Mouse (Mus musculus): ENCODE results near the gene Cela2a. TPM values are rescaled to one million over a fixed set of nuclear protein-coding genes. Genes with fewer than 3 reads are reported as not detected.

Gene Cela2a
- polyA plus RNA-seq, 1 experiment from 2014 or later, result not detected

DNA sequence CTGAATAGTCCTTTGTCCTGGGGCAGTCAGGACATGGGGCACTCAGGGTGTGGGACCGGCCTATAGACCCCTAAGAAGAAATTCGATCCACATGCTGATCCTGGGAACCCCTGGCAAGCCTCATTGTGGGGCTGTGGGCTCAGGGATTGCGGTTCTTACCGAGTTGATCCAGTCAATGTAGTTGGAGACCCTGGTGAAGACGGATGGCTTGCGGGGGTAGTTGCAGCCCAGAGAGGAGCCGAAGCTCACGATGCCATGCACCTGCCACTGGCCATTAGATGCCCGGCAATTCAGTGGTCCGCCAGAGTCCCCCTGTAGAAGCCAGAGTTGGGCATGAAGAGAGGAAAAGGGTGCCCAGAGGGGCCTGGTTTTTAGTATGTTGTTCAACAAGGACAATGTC is 8.3 kb downstream of the Cela2a start:
- Histone ChIP-seq H3K27ac (no peak overlapping the region), H3K4me1 (no peaks in the 10 kb centered on the region), H3K36me3 (peaks cover 22% of the 10 kb centered on the region; the same call in 1 of the 2 replicates), H3K4me2 (replicated peaks) (no peak overlapping the region), H3K9me3 (no peaks in the 10 kb centered on the region), H3K9ac (no peak overlapping the region), H3K27me3 (no peaks in the 10 kb centered on the region), H3K4me3 (no peak overlapping the region)
- no peak for ATAC-seq (ENCODE audit: insufficient number of reproducible peaks, insufficient read depth, low FRiP score, low TSS enrichment)
- 62% methylated on average over 10 of the region's 10 CpGs for WGBS

DNA sequence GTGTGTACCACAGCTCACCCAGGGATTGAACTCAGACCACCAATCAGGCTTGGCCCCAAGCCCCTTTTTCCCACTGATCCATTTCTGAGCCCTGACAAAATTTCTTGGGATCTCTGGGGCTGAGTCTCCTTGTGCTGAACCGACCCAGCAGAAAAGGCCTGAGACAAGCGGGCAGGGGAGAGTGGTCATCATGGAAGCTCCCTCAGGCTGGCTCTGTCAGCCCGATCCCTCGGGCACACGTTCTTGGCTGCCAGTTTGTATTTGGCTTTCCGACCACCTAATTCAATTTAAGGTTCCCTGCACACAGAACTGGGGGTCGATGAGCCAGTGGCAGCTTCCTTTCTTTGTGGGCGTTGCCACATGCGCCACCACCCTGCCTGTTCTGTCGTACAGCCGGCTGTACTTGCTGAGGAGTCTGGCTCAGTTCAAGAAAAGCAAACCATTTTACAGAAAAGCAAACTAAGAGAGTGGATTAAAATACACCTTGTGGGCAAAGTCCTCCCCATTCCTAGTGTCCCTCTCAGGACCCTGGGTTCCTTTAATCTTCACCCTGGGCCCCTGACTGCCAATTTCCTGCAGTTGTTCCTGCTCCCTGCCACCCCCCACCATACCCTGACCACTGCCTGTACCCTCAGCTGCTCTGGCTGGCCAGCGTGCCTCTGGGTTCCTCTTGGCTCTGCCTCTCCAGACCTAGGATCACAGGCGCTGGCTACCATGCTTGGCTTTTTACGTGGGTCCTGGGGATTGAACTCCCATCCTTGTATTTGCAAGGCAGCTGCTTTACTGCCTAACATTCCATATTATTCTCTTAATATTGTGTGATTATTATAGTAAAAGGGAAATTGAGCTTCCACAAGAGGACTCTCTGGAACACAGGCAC is 8.9 kb downstream of the Cela2a start:
- Histone ChIP-seq H3K27me3 (no peaks in the 10 kb centered on the region), H3K36me3 (peaks cover 26% of the 10 kb centered on the region), H3K4me2 (replicated peaks) (no peak overlapping the region), H3K9me3 (no peaks in the 10 kb centered on the region), H3K27ac (no peak overlapping the region), H3K4me3 (no peak overlapping the region), H3K4me1 (no peaks in the 10 kb centered on the region), H3K9ac (no peak overlapping the region)
- ATAC-seq (ENCODE audit: insufficient number of reproducible peaks, insufficient read depth, low FRiP score, low TSS enrichment), result no peak
- WGBS, result 55% methylated on average over 14 of the region's 14 CpGs

DNA sequence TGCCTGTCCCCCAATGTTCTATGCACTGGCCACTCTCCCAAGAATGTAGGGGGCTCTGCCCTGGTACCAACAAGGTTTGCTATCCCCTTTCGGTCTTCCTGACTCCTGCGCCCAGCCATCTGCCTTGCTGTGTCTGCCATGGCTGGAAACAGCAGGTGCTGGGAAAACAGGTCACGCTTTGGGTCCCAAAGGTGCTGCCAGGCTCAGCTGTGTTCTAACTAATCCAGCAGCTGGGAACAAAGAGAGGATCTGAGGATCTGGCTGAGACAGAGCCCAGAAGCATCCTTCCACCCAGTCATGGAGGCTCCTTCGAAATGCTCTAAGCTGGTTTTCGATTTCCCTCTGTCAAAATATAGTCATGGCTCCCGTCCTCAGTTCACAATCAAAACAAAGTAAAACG is 9.7 kb downstream of the Cela2a start:
- H3K27me3 ChIP-seq, result no peaks in the 10 kb centered on the region
- H3K4me2 ChIP-seq (replicated peaks), result no peak overlapping the region
- no peaks in the 10 kb centered on the region for H3K4me1 ChIP-seq
- no peak overlapping the region for H3K9ac ChIP-seq
- WGBS, result 88% methylated on average over 7 of the region's 7 CpGs
- ATAC-seq (ENCODE audit: insufficient number of reproducible peaks, insufficient read depth, low FRiP score, low TSS enrichment), result no peak
- peaks cover 34% of the 10 kb centered on the region for H3K36me3 ChIP-seq
- H3K4me3 ChIP-seq, result no peak overlapping the region
- H3K27ac ChIP-seq, result no peak overlapping the region
- no peaks in the 10 kb centered on the region for H3K9me3 ChIP-seq

DNA sequence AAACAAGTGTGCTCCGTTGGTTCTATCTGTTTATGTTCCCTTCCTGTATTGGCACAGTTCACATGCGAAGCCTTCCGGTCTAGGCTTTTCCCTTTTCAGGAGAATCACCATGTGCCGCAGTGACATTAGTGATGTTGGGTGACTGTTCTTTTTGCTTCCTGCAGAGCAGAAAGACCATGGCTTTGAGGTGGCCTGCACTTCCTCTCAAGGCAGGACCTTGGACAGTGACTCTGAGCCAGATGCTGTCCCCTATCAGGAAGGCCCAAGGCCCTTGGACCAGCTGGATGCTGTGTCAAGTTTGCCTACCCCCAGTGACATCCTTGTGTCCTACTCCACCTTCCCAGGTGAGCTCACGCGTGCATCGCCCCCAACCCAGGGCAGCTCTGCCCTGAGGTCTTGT is 14.6 kb downstream of the Cela2a start:
- Histone ChIP-seq H3K36me3 (peaks cover 70% of the 10 kb centered on the region), H3K27me3 (no peaks in the 10 kb centered on the region), H3K27ac (no peak overlapping the region), H3K4me1 (no peaks in the 10 kb centered on the region), H3K9me3 (no peaks in the 10 kb centered on the region), H3K9ac (no peak overlapping the region), H3K4me3 (no peak overlapping the region), H3K4me2 (replicated peaks) (no peak overlapping the region)
- WGBS, result 97% methylated on average over 7 of the region's 7 CpGs
- ATAC-seq (ENCODE audit: insufficient number of reproducible peaks, insufficient read depth, low FRiP score, low TSS enrichment), result no peak

DNA sequence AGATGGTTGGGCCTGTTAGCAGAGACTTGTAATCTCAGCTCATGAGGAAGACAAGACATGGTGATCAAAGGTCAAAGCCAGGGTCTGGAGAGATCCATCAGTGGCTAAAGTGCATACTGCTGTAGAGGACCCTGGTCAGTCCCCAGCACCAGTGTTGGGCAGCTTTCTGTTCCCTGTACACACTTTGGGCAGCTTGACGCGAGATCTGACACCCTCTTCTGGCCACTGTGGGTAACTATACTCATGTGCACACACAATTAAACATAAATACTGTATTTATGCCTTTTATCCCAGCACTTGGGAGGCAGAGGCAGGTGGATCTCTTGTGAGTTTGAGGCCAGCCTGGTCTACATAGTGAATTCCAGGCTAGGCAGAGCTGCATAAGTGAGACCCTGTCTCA is 15.0 kb downstream of the Cela2a start:
- no peak overlapping the region for H3K27ac ChIP-seq
- no peaks in the 10 kb centered on the region for H3K27me3 ChIP-seq
- no peak overlapping the region for H3K4me2 ChIP-seq (replicated peaks)
- H3K9me3 ChIP-seq, result no peaks in the 10 kb centered on the region
- 95% methylated on average over 2 of the region's 2 CpGs for WGBS
- H3K4me1 ChIP-seq, result no peaks in the 10 kb centered on the region
- H3K4me3 ChIP-seq, result no peak overlapping the region
- H3K36me3 ChIP-seq, result peaks cover 74% of the 10 kb centered on the region
- no peak overlapping the region for H3K9ac ChIP-seq
- no peak for ATAC-seq (ENCODE audit: insufficient number of reproducible peaks, insufficient read depth, low FRiP score, low TSS enrichment)

DNA sequence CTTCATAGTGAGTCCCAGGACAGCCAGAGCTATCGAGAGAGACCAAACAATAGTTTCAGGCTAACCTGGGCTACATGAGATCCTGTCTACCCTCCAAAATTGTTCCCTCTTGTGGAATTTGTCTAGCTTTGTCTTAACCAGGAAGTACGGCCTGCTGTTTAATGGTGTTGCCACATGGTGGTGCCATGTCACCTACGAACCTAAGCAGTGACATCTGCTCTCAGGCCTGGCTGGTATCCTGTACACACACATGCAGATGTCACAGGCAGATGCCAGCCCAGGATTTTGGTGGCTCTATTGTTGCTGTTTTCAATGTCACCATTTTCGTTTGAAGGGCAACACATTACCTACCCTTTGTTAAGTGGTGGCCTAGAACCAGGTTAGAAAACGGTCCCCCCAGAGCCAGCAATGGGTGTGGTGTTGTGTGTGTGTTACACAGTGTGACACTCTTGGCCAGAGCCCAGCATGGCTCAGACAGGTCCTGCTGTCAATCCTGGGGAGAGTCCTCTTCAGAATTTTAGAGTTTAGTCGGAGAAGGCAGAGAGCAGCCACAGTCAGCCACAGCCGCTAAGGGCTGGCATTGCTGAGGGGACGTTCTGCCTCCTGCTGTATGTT is 16.0 kb downstream of the Cela2a start:
- Histone ChIP-seq H3K9ac (no peak overlapping the region), H3K4me2 (replicated peaks) (no peak overlapping the region), H3K4me1 (no peaks in the 10 kb centered on the region), H3K27ac (no peak overlapping the region), H3K4me3 (no peak overlapping the region), H3K9me3 (no peaks in the 10 kb centered on the region), H3K36me3 (peaks cover 80% of the 10 kb centered on the region), H3K27me3 (no peaks in the 10 kb centered on the region)
- WGBS, result 81% methylated on average over 8 of the region's 8 CpGs
- ATAC-seq (ENCODE audit: insufficient number of reproducible peaks, insufficient read depth, low FRiP score, low TSS enrichment), result no peak

DNA sequence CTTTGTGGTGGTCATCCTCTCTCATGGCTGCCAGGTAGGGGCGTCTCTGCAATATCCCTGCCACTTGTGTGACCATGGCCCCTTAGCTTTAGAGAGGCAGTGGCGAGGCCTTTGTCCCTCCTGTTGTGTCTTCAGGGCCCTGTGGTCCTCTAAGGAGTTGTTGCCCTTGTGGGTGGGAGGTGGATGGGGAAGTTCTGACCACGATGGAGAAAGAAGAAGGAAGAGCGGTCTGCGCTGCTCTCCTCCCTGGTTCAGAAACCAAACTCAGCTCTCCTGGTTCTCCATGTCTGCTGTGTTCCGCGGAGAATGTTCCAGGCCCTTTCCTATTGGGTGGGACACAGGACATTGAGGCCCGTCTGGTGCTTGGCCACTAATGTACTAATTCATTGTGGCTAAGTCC is 20.1 kb downstream of the Cela2a start:
- Histone ChIP-seq H3K9ac (no peak overlapping the region; the same call in 1 of the 2 replicates), H3K27me3 (no peaks in the 10 kb centered on the region), H3K4me2 (replicated peaks) (no peak overlapping the region), H3K4me3 (no peak overlapping the region), H3K36me3 (peaks cover 65% of the 10 kb centered on the region), H3K4me1 (no peaks in the 10 kb centered on the region), H3K27ac (no peak overlapping the region), H3K9me3 (no peaks in the 10 kb centered on the region)
- 95% methylated on average over 8 of the region's 8 CpGs for WGBS
- no peak for ATAC-seq (ENCODE audit: insufficient number of reproducible peaks, insufficient read depth, low FRiP score, low TSS enrichment)

DNA sequence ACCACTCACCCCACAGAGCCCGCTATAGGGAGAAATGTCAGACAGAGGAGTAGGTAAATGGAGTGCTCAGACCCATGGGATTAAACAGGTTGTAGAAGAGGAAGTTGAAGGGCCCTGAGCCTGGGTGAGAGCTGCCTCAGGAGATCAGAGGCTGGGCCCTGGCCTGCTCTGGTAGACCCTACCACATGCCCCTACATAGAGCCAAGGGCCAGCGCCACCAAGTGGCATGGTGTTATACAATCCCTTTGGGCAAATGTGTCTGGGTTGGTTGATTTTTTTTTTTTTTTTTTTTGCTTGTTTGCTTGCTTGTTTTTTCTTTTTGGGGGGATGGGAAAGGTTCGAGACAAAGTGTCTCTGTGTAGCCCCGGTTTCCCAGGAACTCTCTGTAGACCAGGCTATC is 21.9 kb downstream of the Cela2a start:
- Histone ChIP-seq H3K36me3 (peaks cover 51% of the 10 kb centered on the region), H3K27me3 (no peaks in the 10 kb centered on the region), H3K4me2 (replicated peaks) (no peak overlapping the region), H3K9me3 (no peaks in the 10 kb centered on the region), H3K27ac (no peak overlapping the region), H3K4me1 (no peaks in the 10 kb centered on the region), H3K4me3 (no peak overlapping the region), H3K9ac (no peak overlapping the region)
- ATAC-seq (ENCODE audit: insufficient number of reproducible peaks, insufficient read depth, low FRiP score, low TSS enrichment), result no peak
- 84% methylated on average over 4 of the region's 4 CpGs for WGBS

DNA sequence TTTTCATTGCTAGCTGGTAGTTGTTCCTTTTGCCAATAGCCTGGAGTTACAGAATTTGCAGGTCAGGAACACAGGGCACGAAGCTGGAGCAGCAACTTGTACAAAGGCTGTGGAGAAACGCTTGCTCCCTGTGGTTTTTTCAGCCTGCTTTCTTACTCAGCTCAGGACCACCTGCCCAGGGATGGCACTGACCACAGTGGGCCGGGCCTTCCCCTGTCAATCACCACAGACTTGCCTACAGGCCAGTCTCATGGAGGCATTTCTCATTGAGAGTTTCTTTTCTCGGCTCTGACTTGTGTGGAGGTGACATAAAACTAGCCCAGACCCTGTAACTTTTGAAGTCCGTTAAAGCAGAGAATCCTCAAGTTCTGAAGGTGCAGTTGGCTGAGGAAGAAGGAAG is 28.4 kb downstream of the Cela2a start:
- no peak for ATAC-seq (ENCODE audit: insufficient number of reproducible peaks, insufficient read depth, low FRiP score, low TSS enrichment)
- Histone ChIP-seq H3K9me3 (no peaks in the 10 kb centered on the region), H3K9ac (no peak overlapping the region), H3K27me3 (no peaks in the 10 kb centered on the region), H3K4me1 (peaks cover 13% of the 10 kb centered on the region), H3K36me3 (0 out of 2 replicates have a peak, but pooled peaks cover 18% of the 10 kb centered on the region), H3K4me3 (no peak overlapping the region), H3K27ac (no peak overlapping the region), H3K4me2 (replicated peaks) (no peak overlapping the region)
- WGBS, result 92% methylated on average over 5 of the region's 5 CpGs

DNA sequence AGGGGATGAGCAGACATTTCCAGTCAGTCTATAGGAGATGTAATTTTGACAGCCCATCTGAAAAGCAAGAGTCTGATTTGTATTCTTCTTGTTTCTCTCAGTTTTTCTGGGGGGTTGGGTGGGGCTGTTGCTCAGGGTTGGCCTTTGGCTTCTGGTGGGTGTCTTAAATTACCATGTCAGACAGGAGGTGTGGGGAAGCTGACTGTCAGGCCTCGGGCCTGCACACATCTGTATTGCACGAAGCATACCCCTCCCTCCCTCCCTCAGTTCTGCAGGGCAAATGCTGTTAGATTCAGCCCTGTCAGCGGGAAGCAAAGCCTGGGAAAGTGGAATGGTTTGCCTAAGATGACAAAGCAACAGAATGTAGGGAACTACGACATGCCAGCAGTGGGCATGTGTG is 29.0 kb downstream of the Cela2a start:
- H3K4me1 ChIP-seq, result peaks cover 13% of the 10 kb centered on the region
- H3K9ac ChIP-seq, result no peak overlapping the region
- 0 out of 2 replicates have a peak, but pooled peaks cover 18% of the 10 kb centered on the region for H3K36me3 ChIP-seq
- no peak overlapping the region for H3K4me3 ChIP-seq
- 77% methylated on average over 4 of the region's 4 CpGs for WGBS
- H3K27ac ChIP-seq, result no peak overlapping the region
- H3K27me3 ChIP-seq, result no peaks in the 10 kb centered on the region
- no peak overlapping the region for H3K4me2 ChIP-seq (replicated peaks)
- ATAC-seq (ENCODE audit: insufficient number of reproducible peaks, insufficient read depth, low FRiP score, low TSS enrichment), result no peak
- H3K9me3 ChIP-seq, result no peaks in the 10 kb centered on the region

DNA sequence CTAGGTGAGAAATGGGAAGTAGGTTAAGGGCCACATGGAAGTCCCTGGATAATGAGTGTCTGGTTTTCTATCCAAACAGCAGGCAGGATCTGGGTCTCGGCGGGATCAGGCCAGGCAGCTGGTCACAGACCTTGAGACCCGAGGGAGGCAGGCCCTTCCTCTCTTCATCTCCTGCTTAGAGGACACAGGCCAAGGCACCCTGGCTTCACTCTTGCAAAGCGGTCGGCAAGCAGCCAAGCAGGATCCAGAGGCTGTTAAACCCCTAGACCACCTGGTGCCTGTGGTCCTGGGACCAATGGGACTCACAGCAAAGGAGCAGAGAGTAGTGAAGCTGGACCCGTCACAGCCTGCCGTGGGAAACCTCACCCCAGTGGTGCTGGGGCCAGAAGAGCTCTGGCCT is 29.6 kb downstream of the Cela2a start:
- H3K4me3 ChIP-seq, result no peak overlapping the region
- WGBS, result 86% methylated on average over 7 of the region's 7 CpGs
- no peaks in the 10 kb centered on the region for H3K9me3 ChIP-seq
- H3K27me3 ChIP-seq, result no peaks in the 10 kb centered on the region
- no peak overlapping the region for H3K9ac ChIP-seq
- no peak overlapping the region for H3K27ac ChIP-seq
- H3K36me3 ChIP-seq, result 0 out of 2 replicates have a peak, but pooled peaks cover 18% of the 10 kb centered on the region
- no peak overlapping the region for H3K4me2 ChIP-seq (replicated peaks)
- no peak for ATAC-seq (ENCODE audit: insufficient number of reproducible peaks, insufficient read depth, low FRiP score, low TSS enrichment)
- H3K4me1 ChIP-seq, result peaks cover 13% of the 10 kb centered on the region

DNA sequence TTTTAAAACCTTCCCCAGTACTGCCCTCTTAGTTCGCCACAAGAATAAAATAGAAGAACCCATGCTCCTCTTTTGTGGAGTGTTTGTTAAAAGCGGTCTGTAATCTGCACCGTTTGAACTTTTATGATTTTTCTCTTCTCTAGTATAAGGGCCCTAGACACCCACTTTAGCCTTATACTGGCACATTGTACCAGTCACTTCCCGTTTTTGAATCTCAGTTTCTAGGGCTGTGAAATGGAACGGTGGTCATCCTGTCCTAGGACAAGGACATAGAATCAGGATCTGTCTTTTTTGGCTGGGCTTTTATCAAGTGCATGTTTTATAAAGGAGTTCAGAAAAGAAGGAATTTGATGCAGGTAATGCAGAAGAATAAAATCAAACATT is 31.8 kb downstream of the Cela2a start:
- peak overlapping the region; percentile 76 for H3K4me3 ChIP-seq
- WGBS, result 19% methylated on average over 5 of the region's 5 CpGs
- peak overlapping the region; percentile 55 for H3K4me2 ChIP-seq (replicated peaks)
- H3K27ac ChIP-seq, result peak overlapping the region; percentile 90
- ATAC-seq (ENCODE audit: insufficient number of reproducible peaks, insufficient read depth, low FRiP score, low TSS enrichment), result no peak
- H3K36me3 ChIP-seq, result 0 out of 2 replicates have a peak, but pooled peaks cover 18% of the 10 kb centered on the region
- peaks cover 20% of the 10 kb centered on the region for H3K4me1 ChIP-seq
- H3K9ac ChIP-seq, result peak overlapping the region; percentile 70
- H3K27me3 ChIP-seq, result no peaks in the 10 kb centered on the region
- no peaks in the 10 kb centered on the region for H3K9me3 ChIP-seq

All from embryonic facial prominence, embryonic 12.5 days (tissue).